Mouse (Mus musculus) MEL (cell line): ENCODE results near the gene Abcc3. TPM values are rescaled to one million over a fixed set of nuclear protein-coding genes. Genes with fewer than 3 reads are reported as not detected.

Experiments used
- DNase-seq: peaks from one replicate; pipeline ENCODE4 v3.0.0; 2011; ENCODE audit warnings: low read depth, low spot score
- H3K27ac ChIP-seq: 2 replicates; pipeline ENCODE4 v1.5.1; 2012; ENCODE audit warnings: low read depth, mild to moderate bottlenecking, control low read depth, low read length, moderate library complexity; ENCODE audit not compliant: control insufficient read depth
- H3K27me3 ChIP-seq, 2 experiments: fragments of 150-350 bp in 1 of 2; sonication (generic) in 1 of 2; 2 replicates each; pipeline ENCODE4 v1.6.1; 2012; ENCODE audit warnings: low read length in 2 of 2, mild to moderate bottlenecking in 2 of 2, improper control_type of control experiment in 1 of 2, moderate library complexity in 1 of 2; ENCODE audit not compliant: insufficient read depth in 2 of 2, control insufficient read depth in 1 of 2
- H3K36me3 ChIP-seq, 2 experiments: 2 replicates each; pipeline ENCODE4 v1.6.1; 2012 to 2014; ENCODE audit warnings: low read length in 2 of 2, improper control_type of control experiment in 1 of 2, inconsistent platforms in 1 of 2, mild to moderate bottlenecking in 1 of 2; ENCODE audit not compliant: insufficient read depth in 2 of 2, control insufficient read depth in 1 of 2
- H3K4me1 ChIP-seq, 2 experiments: fragments of 150-350 bp in 1 of 2; sonication (generic) in 1 of 2; 2 replicates each; pipeline ENCODE4 v1.6.1; 2012; ENCODE audit warnings: low read length in 2 of 2, improper control_type of control experiment in 1 of 2, mild to moderate bottlenecking in 1 of 2; ENCODE audit not compliant: insufficient read depth in 2 of 2, control insufficient read depth in 1 of 2
- H3K4me3 ChIP-seq, 2 experiments: fragments of 150-350 bp in 1 of 2; sonication (generic) in 1 of 2; 2 replicates each; pipeline ENCODE4 v1.5.1; 2012; ENCODE audit warnings: low read depth in 2 of 2, low read length in 2 of 2, mild to moderate bottlenecking in 2 of 2, moderate library complexity in 2 of 2, control low read depth in 1 of 2, improper control_type of control experiment in 1 of 2; ENCODE audit not compliant: control insufficient read depth in 1 of 2, insufficient read depth in 1 of 2
- H3K79me2 ChIP-seq: 2 replicates; pipeline ENCODE4 v1.6.1; 2012; ENCODE audit warnings: mild to moderate bottlenecking, low read length, moderate library complexity; ENCODE audit not compliant: control insufficient read depth, poor library complexity, insufficient read depth
- H3K9ac ChIP-seq: 2 replicates; pipeline ENCODE4 v1.6.1; 2012; ENCODE audit warnings: low read depth, mild to moderate bottlenecking, control low read depth, low read length, moderate library complexity; ENCODE audit not compliant: control insufficient read depth, poor library complexity, severe bottlenecking
- H3K9me3 ChIP-seq: fragments of 150-350 bp; sonication (generic); replicated peaks from 2 replicates; pipeline ENCODE4 v1.6.1; 2012; ENCODE audit warnings: mild to moderate bottlenecking, low read length, improper control_type of control experiment, moderate library complexity; ENCODE audit not compliant: insufficient read depth
- CHD1 ChIP-seq: IDR thresholded peaks from 2 replicates; pipeline ENCODE4 v1.6.1; 2012; ENCODE audit warnings: low read depth, mild to moderate bottlenecking, inconsistent platforms, low read length, improper control_type of control experiment
- CHD2 ChIP-seq: IDR thresholded peaks from 2 replicates; pipeline ENCODE4 v1.6.1; 2011; ENCODE audit warnings: low read length, improper control_type of control experiment
- CTCF ChIP-seq, 3 experiments: IDR thresholded peaks in 2 of 3; conservative IDR thresholded peaks in 1 of 3; 2 replicates each; pipeline ENCODE4 v1.5.1; 2011 to 2012; ENCODE audit warnings: low read length in 3 of 3, low read depth in 2 of 3, mild to moderate bottlenecking in 2 of 3, improper control_type of control experiment in 1 of 3, inconsistent platforms in 1 of 3, mixed read lengths in 1 of 3, moderate library complexity in 1 of 3; ENCODE audit not compliant: control insufficient read depth in 1 of 3, insufficient read depth in 1 of 3, poor library complexity in 1 of 3, severe bottlenecking in 1 of 3
- ELF1 ChIP-seq: IDR thresholded peaks from 2 replicates; pipeline ENCODE4 v1.6.1; 2014; ENCODE audit warnings: low read depth, mild to moderate bottlenecking, inconsistent platforms, low read length, improper control_type of control experiment, moderate library complexity
- EP300 ChIP-seq, 2 experiments: IDR thresholded peaks; 2 replicates each; pipeline ENCODE4 v1.6.1; 2011; ENCODE audit warnings: improper control_type of control experiment in 2 of 2, low read length in 2 of 2, low read depth in 1 of 2, mild to moderate bottlenecking in 1 of 2
- ETS1 ChIP-seq: IDR thresholded peaks from 2 replicates; pipeline ENCODE4 v1.6.1; 2012; ENCODE audit warnings: low read depth, mild to moderate bottlenecking, inconsistent platforms, low read length, improper control_type of control experiment, moderate library complexity
- HCFC1 ChIP-seq: IDR thresholded peaks from 2 replicates; pipeline ENCODE4 v1.6.1; 2012; ENCODE audit warnings: low read depth, mild to moderate bottlenecking, inconsistent platforms, low read length, improper control_type of control experiment, moderate library complexity
- JUND ChIP-seq: IDR thresholded peaks from 2 replicates; pipeline ENCODE4 v1.6.1; 2011; ENCODE audit warnings: low read depth, mild to moderate bottlenecking, improper control_type of control experiment, low read length
- MAZ ChIP-seq: IDR thresholded peaks from 2 replicates; pipeline ENCODE4 v1.6.1; 2012; ENCODE audit warnings: low read depth, mild to moderate bottlenecking, inconsistent platforms, low read length, improper control_type of control experiment
- NELFE ChIP-seq: IDR thresholded peaks from 2 replicates; pipeline ENCODE4 v1.6.1; 2011; ENCODE audit warnings: low read depth, low read length, improper control_type of control experiment
- NRF1 ChIP-seq: IDR thresholded peaks from 2 replicates; pipeline ENCODE4 v1.6.1; 2014; ENCODE audit warnings: low read depth, mild to moderate bottlenecking, inconsistent platforms, low read length, improper control_type of control experiment, moderate library complexity; ENCODE audit not compliant: poor library complexity, insufficient read depth, severe bottlenecking
- POLR2AphosphoS5 ChIP-seq: IDR thresholded peaks from 2 replicates; pipeline ENCODE4 v1.6.1; 2012; ENCODE audit warnings: low read depth, borderline replicate concordance, mild to moderate bottlenecking, inconsistent platforms, low read length, moderate library complexity, mixed read lengths
- RCOR1 ChIP-seq: IDR thresholded peaks from 2 replicates; pipeline ENCODE4 v1.6.1; 2012; ENCODE audit warnings: low read depth, mild to moderate bottlenecking, inconsistent platforms, low read length, improper control_type of control experiment
- TAL1 ChIP-seq: IDR thresholded peaks from 2 replicates; pipeline ENCODE4 v1.6.1; 2012; ENCODE audit warnings: mild to moderate bottlenecking, inconsistent platforms, low read length, moderate library complexity, mixed read lengths
- TBP ChIP-seq: IDR thresholded peaks from 2 replicates; pipeline ENCODE4 v1.8.0; 2011; ENCODE audit warnings: low read depth, low read length, improper control_type of control experiment
- TCF12 ChIP-seq: IDR thresholded peaks from 2 replicates; pipeline ENCODE4 v1.6.1; 2014; ENCODE audit warnings: low read depth, mild to moderate bottlenecking, inconsistent platforms, low read length, improper control_type of control experiment, moderate library complexity
- USF1 ChIP-seq: IDR thresholded peaks from 2 replicates; pipeline ENCODE4 v1.6.1; 2014; ENCODE audit warnings: low read depth, mild to moderate bottlenecking, inconsistent platforms, low read length, improper control_type of control experiment, moderate library complexity
- USF2 ChIP-seq, 2 experiments: IDR thresholded peaks; 2 replicates each; pipeline ENCODE4 v1.6.1; 2011 to 2012; ENCODE audit warnings: improper control_type of control experiment in 2 of 2, low read length in 2 of 2, borderline replicate concordance in 1 of 2, inconsistent platforms in 1 of 2, low read depth in 1 of 2, mild to moderate bottlenecking in 1 of 2; ENCODE audit not compliant: insufficient read depth in 1 of 2
- ZKSCAN1 ChIP-seq: IDR thresholded peaks from 2 replicates; pipeline ENCODE4 v1.6.1; 2012; ENCODE audit warnings: low read depth, mild to moderate bottlenecking, inconsistent platforms, low read length, improper control_type of control experiment, moderate library complexity
- ZMIZ1 ChIP-seq: IDR thresholded peaks from 2 replicates; pipeline ENCODE4 v1.6.1; 2012; ENCODE audit warnings: low read depth, mild to moderate bottlenecking, inconsistent platforms, low read length, improper control_type of control experiment, moderate library complexity
- ZNF384 ChIP-seq: IDR thresholded peaks from 2 replicates; pipeline ENCODE4 v1.6.1; 2012; ENCODE audit warnings: low read depth, mild to moderate bottlenecking, inconsistent platforms, low read length, improper control_type of control experiment
- polyA plus RNA-seq, 2 experiments: library from polyadenylated mRNA; stranded (reverse) in 1 of 2; unstranded in 1 of 2; fragments of >175 nt in 1 of 2; fragments of >200 nt in 1 of 2; gene quantifications; 2 replicates each; pipeline versions ENCODE4 v1.2.1 to v1.2.4; 2012; ENCODE audit warnings: low replicate concordance in 2 of 2, low read depth in 1 of 2; ENCODE audit not compliant: insufficient read length in 2 of 2, insufficient read depth in 1 of 2, missing spikeins in 1 of 2
- total RNA-seq: library from RNA; depleted of rRNA; stranded (reverse); fragments of 300-350 nt; gene quantifications from 2 replicates; pipeline ENCODE4 v1.2.3, GENCODE M21; 2012

Abcc3 gene
- total and polyA plus RNA-seq, 3 experiments, result 0.27 to 0.29 TPM; not detected in 1

GRCm38 (mm10) chr11:94441122-94441521, 48.3 kb upstream of the Abcc3 start:
- no peak for DNase-seq
- Histone ChIP-seq H3K9ac (no peak overlapping the region), H3K27me3 (peaks cover 9 to 18% of the 10 kb centered on the region in 2 experiments; a peak in 3 of 4 replicates)

GRCm38 (mm10) chr11:94440421-94440820, 47.6 kb upstream of the Abcc3 start:
- H3K27me3 ChIP-seq, result peaks cover 9 to 16% of the 10 kb centered on the region in 2 experiments; a peak in 3 of 4 replicates
- no peaks in the 10 kb centered on the region for H3K4me1 ChIP-seq
- no peak for DNase-seq
- no peaks in the 10 kb centered on the region for H3K9me3 ChIP-seq
- H3K4me3 ChIP-seq, result no peak overlapping the region
- H3K79me2 ChIP-seq, result no peaks in the 10 kb centered on the region
- no peak overlapping the region for H3K27ac ChIP-seq
- H3K9ac ChIP-seq, result no peak overlapping the region
- no peaks in the 10 kb centered on the region for H3K36me3 ChIP-seq
- TF ChIP-seq POLR2AphosphoS5 (no peak), HCFC1 (no peak), NELFE (no peak), TAL1 (no peak), ZMIZ1 (no peak), EP300 (IDR thresholded peaks at IDR 0.05; ENCODE audit: low read depth in 1 of 2, low read length in 2 of 2) (no peak), ETS1 (no peak), ZNF384 (no peak), ZKSCAN1 (no peak), USF2 (IDR thresholded peaks at IDR 0.05; ENCODE audit: borderline replicate concordance in 1 of 2, insufficient read depth in 1 of 2, low read depth in 1 of 2, low read length in 2 of 2) (no peak), CTCF (IDR thresholded peaks at IDR 0.05 in 2 of 3, conservative IDR thresholded peaks at IDR 0.05 in 1 of 3; ENCODE audit: control insufficient read depth in 1 of 3, insufficient read depth in 1 of 3, low read depth in 2 of 3, low read length in 3 of 3, poor library complexity in 1 of 3, severe bottlenecking in 1 of 3) (no peak)

More at GRCm38 (mm10) chr11:94441122-94441521, 48.3 kb upstream of the Abcc3 start:
- H3K4me1 ChIP-seq, result no peaks in the 10 kb centered on the region
- no peak overlapping the region for H3K27ac ChIP-seq
- no peak overlapping the region for H3K4me3 ChIP-seq
- no peaks in the 10 kb centered on the region for H3K9me3 ChIP-seq
- H3K36me3 ChIP-seq, result no peaks in the 10 kb centered on the region
- no peak for TF ChIP-seq ELF1
- TF ChIP-seq, all 39 proteins: peak for 0
- H3K79me2 ChIP-seq, result no peaks in the 10 kb centered on the region

- TF ChIP-seq TCF12 (no peak), USF1 (no peak), ZKSCAN1 (no peak), CHD2 (no peak), TAL1 (no peak), RCOR1 (no peak), ETS1 (no peak), TBP (no peak), MAZ (no peak), CHD1 (no peak), JUND (no peak), ZMIZ1 (no peak), NRF1 (no peak)
These were observed 36.3 kb upstream of the Abcc3 start for GRCm38 (mm10) chr11:94429011-94429651.

More at GRCm38 (mm10) chr11:94429011-94429651, 36.3 kb upstream of the Abcc3 start:
- Histone ChIP-seq H3K4me1 (no peaks in the 10 kb centered on the region), H3K27ac (no peak overlapping the region), H3K27me3 (peaks cover 9 to 13% of the 10 kb centered on the region in 2 experiments), H3K9ac (no peak overlapping the region), H3K79me2 (no peaks in the 10 kb centered on the region), H3K36me3 (no peaks in the 10 kb centered on the region), H3K4me3 (no peak overlapping the region), H3K9me3 (no peaks in the 10 kb centered on the region)
- DNase-seq, result no peak
